Mouse (Mus musculus): ENCODE measurements at regions not wholly inside any gene's neighbourhood (a gene's known extent, or its start where the extent isn't known, plus 50 kb on each side); places are given as distances from the start of the nearest gene placed in this dataset.

GRCm38 (mm10) chr12:110203271-110204014 is 75.4 kb upstream of the Dio3 start:
- ATAC-seq (ENCODE audit: insufficient number of reproducible peaks, low FRiP score, low TSS enrichment) = no peak

- ATAC-seq (ENCODE audit: insufficient number of reproducible peaks, low FRiP score, low TSS enrichment) = no peak
Observed at GRCm38 (mm10) chr12:110204246-110204989, 74.5 kb upstream of the Dio3 start.

GRCm38 (mm10) chr12:110206271-110206670 is 72.6 kb upstream of the Dio3 start:
- ATAC-seq (ENCODE audit: insufficient number of reproducible peaks, low FRiP score, low TSS enrichment) = no peak

GRCm38 (mm10) chr12:110206812-110207211 is 72.1 kb upstream of the Dio3 start:
- ATAC-seq (ENCODE audit: insufficient number of reproducible peaks, low FRiP score, low TSS enrichment) = no peak

GRCm38 (mm10) chr12:110207246-110207852 is 71.5 kb upstream of the Dio3 start:
- no peak for ATAC-seq (ENCODE audit: insufficient number of reproducible peaks, low FRiP score, low TSS enrichment)

- no peak for ATAC-seq (ENCODE audit: insufficient number of reproducible peaks, low FRiP score, low TSS enrichment)
Observed at GRCm38 (mm10) chr12:110212716-110213115, 66.2 kb upstream of the Dio3 start.

- ATAC-seq (ENCODE audit: insufficient number of reproducible peaks, low FRiP score, low TSS enrichment) = no peak
Observed at GRCm38 (mm10) chr12:110214833-110215232, 64.0 kb upstream of the Dio3 start.

GRCm38 (mm10) chr12:110215311-110215710 is 63.6 kb upstream of the Dio3 start:
- ATAC-seq (ENCODE audit: insufficient number of reproducible peaks, low FRiP score, low TSS enrichment) = no peak

GRCm38 (mm10) chr12:110219750-110220149 is 59.1 kb upstream of the Dio3 start:
- no peak for ATAC-seq (ENCODE audit: insufficient number of reproducible peaks, low FRiP score, low TSS enrichment)

GRCm38 (mm10) chr12:110220516-110220915 is 58.4 kb upstream of the Dio3 start:
- ATAC-seq (ENCODE audit: insufficient number of reproducible peaks, low FRiP score, low TSS enrichment) = no peak

- ATAC-seq (ENCODE audit: insufficient number of reproducible peaks, low FRiP score, low TSS enrichment) = no peak
Observed at GRCm38 (mm10) chr12:110221184-110221583, 57.7 kb upstream of the Dio3 start.

- no peak for ATAC-seq (ENCODE audit: insufficient number of reproducible peaks, low FRiP score, low TSS enrichment)
Observed at GRCm38 (mm10) chr12:110221679-110222078, 57.2 kb upstream of the Dio3 start.

GRCm38 (mm10) chr12:110224250-110224649 is 54.6 kb upstream of the Dio3 start:
- no peak for ATAC-seq (ENCODE audit: insufficient number of reproducible peaks, low FRiP score, low TSS enrichment)

GRCm38 (mm10) chr12:110228011-110228411 is 50.9 kb upstream of the Dio3 start:
- ATAC-seq (ENCODE audit: insufficient number of reproducible peaks, low FRiP score, low TSS enrichment) = no peak
